Comparison of ENCODE assay signal across 8 mouse cellular contexts in the genomic region with DNA sequence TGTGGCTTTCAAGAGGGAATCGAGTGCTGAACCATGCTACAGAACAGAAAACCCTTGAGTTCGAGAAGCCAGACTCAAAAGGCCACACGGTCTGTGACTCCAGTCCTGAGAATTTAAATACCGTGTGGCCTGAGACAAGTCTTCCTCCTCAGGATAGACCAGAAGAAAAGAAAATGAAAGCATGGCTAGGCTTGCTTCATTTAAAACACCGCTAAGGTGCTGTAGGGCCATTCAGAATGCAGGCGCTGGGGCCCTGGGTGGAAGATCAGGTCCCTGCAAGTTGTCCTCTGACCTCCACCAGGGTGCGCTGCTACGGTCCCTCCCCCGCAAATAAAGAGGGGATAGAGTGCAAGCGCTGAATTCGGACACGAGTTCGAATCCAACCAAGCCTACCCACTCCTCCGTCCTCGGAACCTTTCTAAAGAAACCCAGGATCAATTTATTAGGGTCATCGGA. TPM values are rescaled to one million over a fixed set of nuclear protein-coding genes. Genes with fewer than 3 reads are reported as not detected.
DNase-seq lines count a peak whose midpoint lies in the region.

No protein-coding gene starts in this region.

- peak; percentile 75 for DNase-seq in B cell, adult 2 months
- peak; percentile 67 for DNase-seq in NIH3T3 (ENCODE audit: low read depth)
- peak; percentile 65 for DNase-seq in cerebellum, adult 9-11 months
- peak; percentile 49 for DNase-seq in gastrocnemius, postnatal 14 days
- DNase-seq in kidney, adult 8-10 months = peak; percentile 30 to 48
- peak; percentile 68 for DNase-seq in lung, postnatal 10 days
- DNase-seq in retina, postnatal 1 day = peak; percentile 69
- DNase-seq in layer of hippocampus, adult 9-11 months = no peak

- intact Hi-C loops in gastrocnemius, postnatal 14 days (cut with DNase I; ENCODE audit: low total_unique reads) = no loop called here

RNA-seq across cellular contexts. Expression of a gene that starts 0.5 kb away (rescaled TPM):
- total RNA-seq in gastrocnemius, postnatal 14 days (2021) = 1 to 10 TPM; 2.8 to 4.3 TPM

RNA-seq across cellular contexts. Expression of a gene that starts 25.5 kb away (rescaled TPM):
- total RNA-seq in gastrocnemius, postnatal 14 days (2021) = under 1 TPM; 0.04 to 0.08 TPM

RNA-seq across cellular contexts. Expression of a gene that starts 31.2 kb away (rescaled TPM):
- total RNA-seq in gastrocnemius, postnatal 14 days (2021) = 10 to 100 TPM; 70.6 to 76.4 TPM
